Mouse (Mus musculus): ENCODE results near the gene Zfp282. TPM values are rescaled to one million over a fixed set of nuclear protein-coding genes. Genes with fewer than 3 reads are reported as not detected.

Gene Zfp282
- 5.8 and 6.8 TPM in 2 replicates for total RNA-seq (2023)

DNA sequence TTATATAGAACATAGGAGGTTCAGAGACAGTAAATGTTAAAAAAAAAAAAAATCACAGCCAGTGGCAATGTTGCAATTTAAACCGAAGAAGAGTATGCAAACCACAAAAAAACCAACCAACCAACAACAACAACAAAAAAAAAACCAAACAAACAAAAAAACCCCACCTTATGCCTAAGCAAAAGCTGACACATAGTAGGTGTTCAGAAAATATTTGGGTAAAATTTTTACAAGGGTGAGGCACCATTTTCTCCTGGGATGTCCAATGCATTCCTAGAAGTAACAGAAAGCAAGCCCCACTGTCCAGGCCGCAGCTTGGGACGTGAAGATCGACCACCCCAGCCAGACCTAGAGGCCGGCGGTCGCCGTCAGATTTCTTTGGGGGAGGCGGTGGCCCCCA is at the start of gene Zfp282:
Gene Zfp282 (plus strand): TSS at position 147 of the 400 bp plus-strand sequence.

DNA sequence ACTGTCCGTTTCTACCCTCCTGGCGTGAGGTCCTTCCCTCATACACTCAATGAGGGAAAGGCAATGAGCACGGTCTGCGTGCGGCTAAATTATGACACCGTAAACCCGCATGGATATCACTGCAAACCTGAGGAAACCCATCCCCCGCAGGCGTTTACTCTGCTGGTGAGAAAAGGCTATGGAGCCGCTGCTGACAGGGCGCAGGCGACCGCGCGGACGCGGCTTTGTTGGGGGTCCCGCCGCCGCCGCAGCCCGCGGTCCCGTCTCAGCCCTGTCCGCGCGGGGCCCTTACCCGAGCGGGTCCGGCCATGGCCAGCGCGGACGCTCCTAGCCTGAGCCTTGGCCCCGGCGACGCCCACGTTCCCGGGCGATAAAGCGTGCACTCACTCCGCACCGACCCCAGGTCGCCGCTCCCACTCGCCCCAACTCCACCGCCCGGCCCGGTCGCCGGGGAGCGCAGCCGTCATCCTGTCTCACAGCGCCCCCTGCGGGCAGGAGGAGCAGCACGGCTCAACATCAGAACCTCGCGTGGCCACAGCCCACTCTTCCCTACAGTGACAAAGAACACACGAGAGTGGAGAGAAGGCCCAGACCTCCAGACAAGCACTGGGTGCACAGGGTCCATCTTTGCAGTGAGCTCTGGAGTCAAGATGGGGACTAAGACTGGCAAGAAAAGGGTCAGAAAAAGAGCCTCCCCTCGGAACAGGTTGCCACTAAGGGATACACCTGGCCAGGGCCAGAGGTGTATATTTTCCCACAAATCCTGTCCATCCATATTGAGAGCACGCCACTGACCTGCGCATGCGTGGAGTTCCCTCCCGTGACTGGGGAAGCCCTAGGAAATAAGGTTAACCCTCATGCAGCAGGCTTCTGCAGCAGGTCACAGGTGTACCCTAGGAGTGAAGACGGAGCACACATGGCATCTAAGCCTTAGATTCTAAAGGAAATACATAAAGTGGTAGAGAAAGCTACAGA is 46.6 kb upstream of the Zfp282 start, which contains the start of gene Zfp786:
Gene Zfp786 (minus strand): TSS at position 764 of the 975 bp plus-strand sequence.

DNA sequence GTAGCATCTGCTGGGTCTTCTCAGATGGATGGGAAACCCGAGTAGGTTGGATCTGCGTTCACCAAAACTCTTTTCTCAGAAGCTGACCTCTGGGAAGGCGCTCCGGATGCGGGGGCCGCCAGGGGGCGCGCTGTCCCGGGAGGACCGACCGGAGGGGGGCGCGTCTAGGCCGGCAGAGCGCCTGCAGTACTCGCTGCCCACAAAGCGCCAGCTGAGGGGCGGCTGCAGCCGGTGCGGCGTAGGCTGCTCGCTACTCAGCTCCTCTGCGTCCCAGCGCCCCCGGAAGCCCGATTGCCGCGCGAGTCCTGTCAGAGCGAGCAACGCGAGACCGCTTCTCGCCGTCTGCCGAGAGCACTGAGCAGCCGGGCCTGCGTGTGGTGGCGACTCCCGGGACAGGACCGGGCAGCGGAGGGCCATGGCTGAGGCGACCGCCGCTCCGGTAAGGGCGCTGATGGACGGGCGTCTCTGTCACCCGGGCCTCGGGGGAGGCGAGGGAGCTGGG is 41.5 kb upstream of the Zfp282 start, which contains the start of gene Zfp398:
Gene Zfp398 (plus strand): TSS at position 180 of the 502 bp plus-strand sequence.

DNA sequence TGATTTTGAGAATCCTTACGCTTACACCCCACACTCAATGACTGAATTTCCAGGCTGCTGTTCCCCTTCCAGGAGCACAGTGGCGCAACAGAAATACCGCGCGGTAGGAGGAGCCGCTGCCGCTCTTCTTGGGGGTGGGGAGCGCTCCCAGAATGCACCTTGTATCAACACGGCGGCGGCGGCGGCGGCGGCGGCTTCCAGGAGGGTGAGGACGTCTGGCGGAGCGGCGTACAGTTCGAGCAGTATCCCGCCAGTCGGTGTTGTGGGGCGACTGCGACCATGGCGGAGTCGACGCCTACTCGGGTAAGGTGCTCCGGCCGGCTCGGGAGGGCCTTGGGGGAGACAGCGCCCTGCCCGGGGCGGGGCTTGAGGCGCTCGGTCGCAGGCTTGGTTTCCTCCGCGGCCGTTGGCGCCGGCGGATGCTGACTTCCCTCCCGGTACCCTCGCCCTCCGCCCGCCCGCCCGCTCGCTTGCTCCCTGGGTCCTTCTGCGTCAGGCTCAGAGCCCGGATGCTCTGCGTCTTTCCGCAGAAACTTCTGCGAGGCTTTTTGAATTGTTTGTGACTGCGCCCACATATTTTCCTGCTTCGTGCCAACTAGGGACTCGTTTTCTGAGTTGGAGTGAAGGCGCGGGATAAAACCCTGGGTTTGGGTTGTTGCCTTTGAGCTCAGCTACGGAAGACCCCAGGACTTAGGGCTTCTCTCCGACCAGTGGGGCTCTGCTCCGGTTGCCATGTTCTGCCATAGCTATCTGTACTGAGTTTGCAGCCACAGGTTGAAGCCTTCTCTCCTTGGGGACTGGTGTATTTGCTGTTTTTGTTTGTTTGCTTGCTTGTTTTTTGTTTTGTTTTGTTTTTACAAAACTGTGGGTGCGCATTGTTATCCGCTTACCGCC is 43.7 kb downstream of the Zfp282 start, which contains the start of gene Zfp212:
Gene Zfp212 (plus strand): TSS at position 30 of the 894 bp plus-strand sequence.

DNA sequence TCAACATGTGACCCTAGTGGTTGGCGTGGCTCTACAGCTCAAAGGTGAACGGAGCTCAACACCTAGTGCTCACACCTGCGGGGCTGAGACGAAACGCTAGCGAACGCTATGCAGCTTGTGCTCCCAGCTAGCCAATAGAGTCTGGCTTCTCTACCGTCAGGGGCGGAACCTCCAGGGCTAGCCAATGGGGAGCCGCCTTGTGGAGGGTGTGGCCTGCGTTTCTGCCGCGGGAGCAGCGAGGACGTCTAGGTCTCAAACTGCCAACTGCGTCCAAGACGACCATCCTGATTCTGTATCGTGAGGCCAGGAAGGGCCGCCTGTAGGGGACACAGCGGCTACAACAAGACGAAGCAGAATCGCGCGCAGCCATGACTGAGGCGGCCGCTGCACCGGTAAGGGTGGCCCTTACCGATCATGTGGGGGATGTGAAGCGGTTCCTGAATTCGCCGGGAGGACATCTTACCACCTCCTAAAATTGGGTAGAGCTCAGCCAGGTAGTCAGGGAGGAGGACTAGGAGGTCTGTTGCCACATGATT is 76.3 kb downstream of the Zfp282 start, which contains the start of gene Zfp956:
Gene Zfp956 (plus strand): TSS at position 200 of the 536 bp plus-strand sequence.

Other genes starting within 250 kb of the Zfp282 start
- 37.6 and 40.3 TPM in 2 replicates for gene Pdia4, start 63.8 kb upstream of the Zfp282 start, total RNA-seq (2023)
- gene Zfp786, start 46.3 kb upstream of the Zfp282 start, total RNA-seq (2023) = 0.35 TPM in 1 of 2 replicates, not detected in the other
- 9.0 and 16.4 TPM in 2 replicates for gene Zfp398, start 41.5 kb upstream of the Zfp282 start, total RNA-seq (2023)
- 21.5 and 21.8 TPM in 2 replicates for gene Zfp212, start 43.3 kb downstream of the Zfp282 start, total RNA-seq (2023)
- 4.1 and 5.0 TPM in 2 replicates for gene Zfp956, start 76.2 kb downstream of the Zfp282 start, total RNA-seq (2023)
- 7.9 and 9.3 TPM in 2 replicates for gene Zfp777, start 171.7 kb downstream of the Zfp282 start, total RNA-seq (2023)
- 32.1 and 42.7 TPM in 2 replicates for gene Zfp746, start 209.4 kb downstream of the Zfp282 start, total RNA-seq (2023)

Measured in neutrophil, adult 65 days (primary cell).